Mouse (Mus musculus): ENCODE measurements around the gene Zfp865.

DNA sequence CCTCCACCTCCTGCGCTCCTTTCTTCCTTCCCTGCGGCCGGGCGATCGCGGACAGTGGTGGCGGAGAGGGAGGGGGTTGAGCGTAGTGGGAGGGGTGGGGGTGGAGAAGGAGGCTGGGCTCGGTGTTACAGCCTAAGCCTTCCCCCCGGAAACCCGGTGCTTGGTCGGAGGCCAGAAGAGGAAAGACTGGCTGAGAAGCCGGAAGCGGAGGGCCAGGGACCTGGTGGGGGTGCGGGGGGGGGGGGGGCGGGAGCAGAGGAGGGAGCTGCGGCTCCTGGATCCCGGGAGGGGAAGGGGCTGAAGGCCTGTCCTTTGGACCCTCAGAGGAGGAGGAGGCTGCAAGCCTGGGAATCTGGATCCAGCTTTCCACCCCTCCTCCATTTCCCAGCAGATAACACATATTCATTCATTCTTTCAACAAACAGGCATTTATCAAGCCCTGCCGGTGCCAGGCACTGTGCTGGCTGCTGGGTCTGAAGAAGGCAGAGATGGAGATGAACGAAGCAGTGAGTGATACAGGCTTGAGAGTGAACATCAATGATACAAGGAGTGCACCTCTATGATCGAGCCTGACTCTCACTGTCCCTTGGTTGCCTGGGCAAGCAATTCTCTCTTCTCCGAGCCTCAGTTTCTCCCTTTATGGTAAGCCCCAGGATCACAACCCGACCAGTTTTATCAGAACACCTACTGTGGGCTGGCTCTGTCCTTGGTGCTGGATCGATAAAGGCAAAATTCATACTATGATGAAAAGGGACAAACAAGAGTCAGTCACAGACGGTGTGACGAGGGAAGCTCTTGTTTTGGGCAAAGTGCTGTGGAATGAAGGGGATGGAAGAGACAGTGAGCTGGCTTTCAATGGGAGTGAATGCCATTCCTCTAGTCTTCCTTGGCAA, 23.9 kb upstream of the Zfp865 start, which contains the start of gene Zfp579:
- TF ChIP-seq CTCF (IDR thresholded peaks at IDR 0.05; ENCODE audit: extremely low read depth, insufficient read length, insufficient replicate concordance, low read depth, low read length) (no peak), POLR2A (IDR thresholded peaks at IDR 0.05; ENCODE audit: low read depth, low read length) (no peak)
